Mouse (Mus musculus) ES-Bruce4 (cell line): Measurements from ENCODE around the gene Nedd4. TPM values are rescaled to one million over a fixed set of nuclear protein-coding genes. Genes with fewer than 3 reads are reported as not detected.

ENCODE experiments used
- H3K27ac ChIP-seq: 2 replicates; pipeline ENCODE4 v1.5.1; 2012; ENCODE audit warnings: low read length, inconsistent platforms; ENCODE audit not compliant: insufficient read depth
- H3K27me3 ChIP-seq: 2 replicates; pipeline ENCODE4 v1.6.1; 2012; ENCODE audit warnings: mild to moderate bottlenecking, low read length, inconsistent platforms; ENCODE audit not compliant: control insufficient read depth, poor library complexity, insufficient read depth, severe bottlenecking
- H3K36me3 ChIP-seq: 2 replicates; pipeline ENCODE4 v1.6.1; 2012; ENCODE audit warnings: inconsistent platforms, mild to moderate bottlenecking, low read length, moderate library complexity; ENCODE audit not compliant: control insufficient read depth, poor library complexity, insufficient read depth, severe bottlenecking
- H3K4me1 ChIP-seq: one replicate; pipeline ENCODE4 v1.8.1; 2011; ENCODE audit warnings: low read length; ENCODE audit not compliant: control insufficient read depth, insufficient read depth
- H3K4me3 ChIP-seq: 2 replicates; pipeline ENCODE4 v1.5.1; 2011; ENCODE audit warnings: low read depth, mild to moderate bottlenecking, low read length
- H3K9ac ChIP-seq: 2 replicates; pipeline ENCODE4 v1.6.1; 2012; ENCODE audit warnings: low read depth, mild to moderate bottlenecking, inconsistent platforms; ENCODE audit not compliant: poor library complexity, severe bottlenecking
- H3K9me3 ChIP-seq: replicated peaks from 2 replicates; pipeline ENCODE4 v1.6.1; 2012; ENCODE audit warnings: mild to moderate bottlenecking, low read length, inconsistent platforms; ENCODE audit not compliant: control insufficient read depth, poor library complexity, insufficient read depth, severe bottlenecking
- CTCF ChIP-seq: IDR thresholded peaks from one replicate; pipeline ENCODE4 v1.8.1; 2011; ENCODE audit warnings: low read depth, low read length
- EP300 ChIP-seq: IDR thresholded peaks from 2 replicates; pipeline ENCODE4 v1.6.1; 2011; ENCODE audit warnings: low read depth, low read length; ENCODE audit not compliant: insufficient read depth
- POLR2A ChIP-seq: IDR thresholded peaks from one replicate; pipeline ENCODE4 v1.8.1; 2011; ENCODE audit warnings: low read length; ENCODE audit not compliant: insufficient read depth
- polyA plus RNA-seq: library from polyadenylated mRNA; stranded (reverse); fragments of >200 nt; gene quantifications from 2 replicates; pipeline ENCODE4 v1.2.4, GENCODE M21; 2011; ENCODE audit warnings: low read depth; ENCODE audit not compliant: missing spikeins, insufficient read depth, insufficient read length

Gene Nedd4
- polyA plus RNA-seq, 1 experiment: 1,184 TPM

DNA sequence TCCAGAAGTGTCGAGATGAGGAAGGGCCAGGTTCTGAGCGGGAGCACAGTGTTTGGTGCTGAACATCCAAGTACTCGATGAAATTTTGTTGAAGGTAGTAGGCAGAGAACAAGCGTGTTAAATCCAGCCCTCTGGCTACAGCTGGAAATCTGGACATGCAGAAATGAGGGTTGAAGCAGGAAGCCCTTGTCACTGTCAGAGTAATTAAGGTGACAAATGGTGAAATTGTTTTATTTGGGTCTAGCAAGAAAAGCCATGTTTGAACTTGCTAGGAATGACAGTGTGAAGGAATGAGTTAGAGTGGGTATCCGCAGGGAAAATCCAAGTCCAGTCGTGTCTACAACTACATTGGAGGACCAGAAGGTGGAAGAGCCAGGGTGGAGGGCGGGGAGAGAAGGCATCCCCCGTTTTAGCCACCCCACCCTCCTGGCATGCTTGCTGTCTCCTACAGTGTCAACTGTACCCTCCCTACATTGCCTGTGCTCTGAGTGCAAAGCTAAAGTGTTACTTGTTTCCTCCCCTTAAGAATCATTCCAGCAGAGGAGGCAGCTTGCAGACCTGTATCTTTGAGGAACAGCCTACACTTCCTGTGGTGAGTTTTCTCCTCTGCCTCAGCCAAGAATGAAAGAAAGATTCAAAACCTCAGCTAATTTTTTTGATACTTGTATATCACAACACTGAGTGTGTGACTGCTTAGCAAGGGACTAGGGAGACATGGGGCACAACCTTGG is 62.5 kb downstream of the Nedd4 start:
- Histone ChIP-seq H3K36me3 (peaks cover 87% of the 10 kb centered on the region), H3K9me3 (no peaks in the 10 kb centered on the region), H3K27me3 (no peaks in the 10 kb centered on the region), H3K9ac (no peak overlapping the region), H3K27ac (no peak overlapping the region; the same call in 1 of the 2 replicates), H3K4me1 (no peaks in the 10 kb centered on the region), H3K4me3 (no peak overlapping the region)
- TF ChIP-seq CTCF (no peak), POLR2A (no peak), EP300 (no peak)

DNA sequence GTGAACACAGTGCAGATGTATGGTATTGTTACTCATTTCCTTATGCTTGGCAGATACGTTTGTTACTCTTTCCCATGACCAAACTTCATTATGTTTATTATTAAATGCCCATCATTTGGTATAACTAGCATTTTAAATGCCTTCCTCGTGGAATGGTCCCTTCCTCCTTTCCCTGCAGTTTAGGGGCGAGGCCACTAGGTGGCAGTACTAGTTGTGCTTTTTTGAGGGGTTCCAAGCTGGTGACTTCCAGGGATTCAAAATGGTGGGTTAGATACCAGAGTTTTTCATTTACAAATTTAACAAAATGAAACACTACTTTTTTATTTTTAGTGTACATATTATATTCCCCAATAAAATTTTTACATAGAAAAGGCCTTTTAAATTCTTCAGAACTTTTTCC is 71.8 kb downstream of the Nedd4 start:
- TF ChIP-seq EP300: no peak
- TF ChIP-seq CTCF: peak; percentile 65
- Histone ChIP-seq H3K27me3 (no peaks in the 10 kb centered on the region), H3K4me3 (no peak overlapping the region), H3K36me3 (peaks cover 82% of the 10 kb centered on the region), H3K4me1 (no peaks in the 10 kb centered on the region), H3K27ac (no peak overlapping the region), H3K9me3 (no peaks in the 10 kb centered on the region), H3K9ac (no peak overlapping the region)

DNA sequence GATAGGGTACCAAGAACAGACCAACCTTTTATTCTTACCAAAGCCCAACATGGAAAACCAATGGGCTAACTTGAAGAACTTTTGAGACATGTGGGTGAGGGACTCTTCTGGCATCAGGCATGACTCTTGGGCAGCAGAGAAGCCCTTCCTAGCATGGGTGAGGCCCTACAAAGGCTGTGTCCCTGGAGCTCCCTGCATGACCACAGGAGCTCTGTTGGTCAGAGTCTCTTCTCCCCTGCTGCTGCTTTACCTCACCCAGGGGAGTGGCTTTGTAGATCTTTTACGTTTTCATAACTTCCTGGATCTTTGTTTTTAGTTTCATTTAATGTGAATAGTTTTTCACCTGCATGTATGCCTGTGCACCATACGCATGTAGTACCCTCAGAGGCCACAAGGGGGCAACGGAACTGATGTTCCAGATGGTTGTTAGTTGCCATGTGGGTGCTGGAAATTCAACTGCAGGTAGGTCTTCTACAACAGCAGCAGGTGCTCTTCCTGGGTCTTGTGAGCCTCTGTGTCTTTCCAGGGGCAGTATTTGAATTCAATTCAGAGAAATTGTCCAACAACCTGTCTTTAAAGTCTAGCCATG is 73.8 kb downstream of the Nedd4 start:
- no peaks in the 10 kb centered on the region for H3K4me1 ChIP-seq
- H3K4me3 ChIP-seq: no peak overlapping the region
- no peaks in the 10 kb centered on the region for H3K9me3 ChIP-seq
- H3K36me3 ChIP-seq: peaks cover 90% of the 10 kb centered on the region
- no peaks in the 10 kb centered on the region for H3K27me3 ChIP-seq
- no peak overlapping the region for H3K9ac ChIP-seq
- peak; percentile 63 for TF ChIP-seq CTCF
- no peak for TF ChIP-seq POLR2A
- no peak overlapping the region for H3K27ac ChIP-seq

DNA sequence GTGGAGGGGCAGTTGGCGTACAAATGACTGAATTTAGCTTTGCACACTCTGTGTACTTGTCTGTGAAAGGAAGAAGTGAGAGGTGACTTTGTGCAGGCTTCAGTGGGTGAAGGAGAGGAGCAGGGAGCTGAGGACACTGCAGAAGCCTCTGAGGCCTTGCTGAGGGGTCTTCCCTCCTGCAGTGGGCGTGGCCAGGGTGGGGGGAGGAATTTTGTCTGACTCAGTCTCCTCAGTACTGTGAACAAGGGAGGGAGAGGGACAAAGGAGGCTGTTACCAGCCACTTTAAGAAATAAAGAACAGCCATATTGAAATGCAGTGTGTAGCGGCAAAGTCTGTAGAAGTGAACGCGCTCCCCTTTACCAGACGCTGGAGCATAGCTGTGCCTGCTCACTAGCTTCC is 79.1 kb downstream of the Nedd4 start:
- no peak overlapping the region for H3K9ac ChIP-seq
- H3K9me3 ChIP-seq: no peaks in the 10 kb centered on the region
- no peak overlapping the region for H3K4me3 ChIP-seq
- TF ChIP-seq CTCF (no peak), EP300 (no peak), POLR2A (no peak)
- H3K27ac ChIP-seq: no peak overlapping the region
- H3K4me1 ChIP-seq: peaks cover 1% of the 10 kb centered on the region
- no peaks in the 10 kb centered on the region for H3K27me3 ChIP-seq
- peaks cover 100% of the 10 kb centered on the region for H3K36me3 ChIP-seq

DNA sequence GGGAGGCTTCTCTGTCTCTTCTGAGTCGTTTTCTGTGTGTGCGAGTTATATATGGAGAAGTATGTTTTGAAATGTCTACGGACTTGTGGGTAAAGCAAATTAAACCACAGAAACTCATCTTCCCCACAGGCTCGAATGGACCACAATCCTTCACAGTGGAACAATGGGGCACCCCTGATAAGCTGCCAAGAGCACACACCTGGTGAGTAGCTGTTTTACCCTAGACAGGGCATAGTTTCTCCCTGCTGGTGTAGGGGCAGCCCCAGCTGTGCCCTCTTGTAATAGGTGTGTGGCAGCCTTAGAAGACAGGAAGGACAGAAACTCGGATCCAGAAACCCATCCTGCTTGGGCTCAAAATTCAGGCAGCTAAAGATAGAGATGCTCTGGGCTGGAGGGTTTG is 84.1 kb downstream of the Nedd4 start:
- H3K27ac ChIP-seq: no peak overlapping the region
- peaks cover 72% of the 10 kb centered on the region for H3K36me3 ChIP-seq
- no peak overlapping the region for H3K4me3 ChIP-seq
- no peak for TF ChIP-seq EP300
- TF ChIP-seq POLR2A: no peak
- no peak for TF ChIP-seq CTCF
- H3K27me3 ChIP-seq: no peaks in the 10 kb centered on the region
- no peaks in the 10 kb centered on the region for H3K4me1 ChIP-seq
- no peak overlapping the region for H3K9ac ChIP-seq
- H3K9me3 ChIP-seq: no peaks in the 10 kb centered on the region

DNA sequence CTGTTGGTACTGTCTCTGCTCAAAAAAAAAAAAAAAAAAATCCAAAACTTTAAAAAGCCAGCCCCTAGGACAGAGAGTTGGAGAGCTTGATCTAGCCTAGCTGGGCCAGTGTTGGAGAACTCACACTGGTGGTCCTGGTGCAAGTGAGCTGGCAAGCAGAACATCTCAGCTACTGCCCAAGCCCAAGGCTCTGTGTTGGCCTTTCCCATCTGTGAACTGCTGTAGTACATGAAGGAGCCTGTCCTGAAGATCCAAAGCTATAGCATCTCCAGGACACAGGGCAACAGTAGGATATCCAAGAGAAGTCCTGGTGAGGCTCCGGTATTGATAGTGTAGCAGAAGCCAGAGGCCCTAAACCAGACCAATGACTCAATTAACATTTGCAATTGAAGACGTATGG is 88.1 kb downstream of the Nedd4 start:
- H3K27ac ChIP-seq: no peak overlapping the region
- no peaks in the 10 kb centered on the region for H3K4me1 ChIP-seq
- no peaks in the 10 kb centered on the region for H3K9me3 ChIP-seq
- H3K27me3 ChIP-seq: no peaks in the 10 kb centered on the region
- no peak overlapping the region for H3K4me3 ChIP-seq
- peaks cover 32% of the 10 kb centered on the region for H3K36me3 ChIP-seq
- no peak overlapping the region for H3K9ac ChIP-seq
- no peak for TF ChIP-seq POLR2A
- TF ChIP-seq EP300: no peak
- no peak for TF ChIP-seq CTCF
